Mouse (Mus musculus): ENCODE measurements around the gene Pdzk1ip1. TPM values are rescaled to one million over a fixed set of nuclear protein-coding genes. Genes with fewer than 3 reads are reported as not detected.

Gene Pdzk1ip1
- total RNA-seq, 2 experiments from 2014 or later: 0.74 to 1.5 TPM

DNA sequence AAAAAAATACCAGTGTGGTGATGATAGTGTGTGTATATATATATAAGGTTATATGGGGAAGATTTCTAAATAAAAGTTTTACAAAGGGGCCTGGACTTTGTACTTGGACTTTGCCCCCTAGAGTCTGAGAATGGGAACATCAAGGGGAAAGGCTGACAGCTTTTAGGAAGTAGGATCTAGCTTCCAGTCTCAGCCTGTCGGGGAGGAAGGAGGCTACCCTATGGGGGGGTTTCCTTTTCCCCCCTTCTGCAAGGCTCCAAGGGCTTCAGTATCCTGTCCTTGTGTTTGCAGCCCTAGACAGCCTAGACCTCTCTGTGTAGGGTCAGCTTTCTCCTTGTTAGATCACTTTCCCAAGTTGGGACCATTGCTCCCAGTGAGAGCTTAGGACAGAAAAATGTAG lies 16.8 kb upstream of the Pdzk1ip1 start:
- DNase-seq: no peak
- intact Hi-C loops (cut with DNase I): no loop called here

DNA sequence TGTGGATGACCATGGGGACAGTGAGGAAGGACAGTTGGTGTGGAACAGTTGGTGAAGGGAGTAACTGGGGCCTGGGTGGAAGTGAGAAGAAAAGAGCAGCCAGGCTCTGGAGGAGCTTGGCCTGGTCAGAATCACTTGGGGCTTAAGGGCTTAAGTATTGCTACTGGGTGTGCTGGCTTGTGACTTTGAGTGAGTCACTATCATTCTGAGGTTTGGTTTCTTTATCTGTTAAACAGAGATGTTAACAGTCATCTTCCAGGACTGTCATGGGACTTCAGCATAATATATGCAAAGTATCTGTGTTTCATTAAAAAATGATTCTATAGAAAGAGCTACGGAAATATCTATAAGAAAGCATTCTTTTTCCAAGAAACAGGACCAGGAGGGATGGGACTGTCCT lies 13.7 kb upstream of the Pdzk1ip1 start:
- intact Hi-C loops (cut with DNase I): loop anchor here (2.0 kb wide), 1 partner anchor 14 kb away; no protein-coding TSS in a partner anchor
- DNase-seq: no peak

DNA sequence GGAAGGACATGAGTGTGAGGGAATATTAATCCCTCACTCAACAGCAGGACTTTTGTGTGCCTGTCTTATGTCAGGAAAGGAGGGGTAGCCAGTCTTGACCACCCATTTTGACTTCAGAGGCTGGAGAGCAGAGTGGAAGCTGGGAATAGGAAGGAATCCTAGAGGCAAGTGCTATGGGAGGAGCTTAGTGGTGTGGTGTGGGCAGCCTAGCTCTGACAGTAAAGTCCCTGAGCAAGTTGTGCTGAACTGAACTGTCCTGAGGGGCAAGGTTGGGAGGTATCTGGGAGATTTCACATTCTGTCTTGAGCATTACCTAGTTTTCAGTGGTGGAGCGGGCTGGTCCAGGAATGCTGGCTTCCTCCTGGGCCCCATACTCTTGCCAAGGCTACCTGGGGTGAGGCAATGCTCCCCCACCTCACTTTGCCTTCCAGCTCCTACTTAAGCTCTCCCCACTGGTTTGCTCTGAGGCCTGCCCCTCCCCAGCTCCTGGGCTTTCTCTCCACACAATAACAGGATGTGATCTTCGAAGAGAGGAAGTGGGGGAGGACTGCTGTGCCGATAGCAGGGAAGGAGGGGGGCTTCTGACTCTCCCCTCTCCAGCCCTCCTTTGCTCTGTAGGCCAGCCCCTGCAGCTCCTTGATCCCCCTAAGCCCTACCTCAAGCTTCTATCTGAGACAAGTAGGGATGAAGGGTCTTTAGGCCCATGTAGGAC lies 13.1 kb upstream of the Pdzk1ip1 start:
- DNase-seq: peak; percentile 50 to 53
- intact Hi-C loops (cut with DNase I): loop anchor here (2.0 kb wide), 1 partner anchor 15 kb away; no protein-coding TSS in a partner anchor

DNA sequence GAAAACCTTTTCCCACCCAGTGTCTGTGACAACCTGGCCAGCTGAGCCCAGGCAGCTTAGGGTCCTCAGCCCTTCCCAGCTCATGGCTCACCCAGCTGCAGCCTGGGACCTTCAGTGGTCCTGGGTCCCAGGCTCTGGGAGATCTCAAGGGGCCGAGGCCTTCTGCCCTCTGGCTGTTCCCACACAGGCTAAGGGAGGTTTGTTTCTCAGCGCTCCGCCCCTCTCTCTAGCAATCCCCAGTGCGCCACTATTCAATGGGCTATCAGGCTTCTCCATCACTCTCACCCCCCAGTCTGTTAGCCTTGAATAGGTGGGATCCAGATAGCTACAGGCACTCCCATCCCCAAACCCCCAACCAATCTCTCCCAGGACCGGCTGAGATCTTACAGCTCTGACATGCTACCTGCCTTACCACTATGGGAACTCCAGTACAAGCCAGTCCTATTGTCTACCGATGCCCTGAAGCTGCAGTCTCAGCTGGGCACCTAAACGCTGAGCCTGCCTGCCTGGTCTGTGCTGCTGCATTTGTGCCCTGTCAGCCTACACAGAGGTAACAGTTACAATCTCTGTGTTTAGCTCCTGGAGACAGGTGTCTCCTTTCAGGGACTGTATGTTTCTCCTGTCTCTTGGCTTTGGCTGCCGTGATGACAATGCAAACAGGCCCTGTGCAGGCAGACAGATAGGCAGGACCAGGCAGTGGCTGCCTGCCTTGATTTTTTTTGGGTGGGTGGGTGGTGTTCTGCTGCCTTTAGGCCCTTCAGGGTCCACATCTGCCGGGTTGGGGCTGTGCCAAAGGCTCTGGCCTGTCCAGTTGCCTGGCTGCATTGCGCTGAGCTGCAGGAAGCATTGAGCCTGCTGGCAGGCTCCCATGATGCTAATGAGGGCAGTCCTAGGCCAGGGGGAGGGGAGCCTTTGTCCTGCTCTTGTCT lies 9.4 kb upstream of the Pdzk1ip1 start:
- DNase-seq: peak; percentile 46 to 55

DNA sequence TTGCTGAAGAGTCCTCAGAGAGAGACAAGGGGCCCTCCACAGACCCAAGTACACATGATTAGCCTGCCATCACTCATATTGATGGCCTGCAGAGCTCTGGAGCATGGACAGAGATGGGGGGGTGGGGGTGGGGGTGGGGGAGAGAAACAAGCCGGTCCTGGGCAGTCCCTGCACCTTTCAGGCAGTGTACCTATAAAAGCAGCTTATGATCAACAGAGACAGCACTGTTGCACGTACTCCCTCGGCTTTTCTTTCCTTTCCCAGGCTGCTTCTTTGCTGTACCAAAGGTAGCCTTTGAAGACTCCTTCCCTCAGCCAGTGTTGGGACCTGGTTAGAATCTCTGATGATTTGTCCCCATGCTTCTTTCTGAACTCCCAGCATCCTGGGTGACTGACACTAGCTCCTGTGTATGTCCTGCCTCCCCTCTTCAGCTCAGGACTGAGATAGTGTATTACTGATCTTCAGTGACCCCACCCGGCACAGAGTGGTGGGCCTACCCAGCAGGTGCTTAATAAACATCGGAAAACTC lies 8.6 kb upstream of the Pdzk1ip1 start:
- no peak for DNase-seq
- intact Hi-C loops (cut with DNase I): no loop called here

More for the DNA sequence above, 9.4 kb upstream of the Pdzk1ip1 start:
- intact Hi-C loops (cut with DNase I): no loop called here

DNA sequence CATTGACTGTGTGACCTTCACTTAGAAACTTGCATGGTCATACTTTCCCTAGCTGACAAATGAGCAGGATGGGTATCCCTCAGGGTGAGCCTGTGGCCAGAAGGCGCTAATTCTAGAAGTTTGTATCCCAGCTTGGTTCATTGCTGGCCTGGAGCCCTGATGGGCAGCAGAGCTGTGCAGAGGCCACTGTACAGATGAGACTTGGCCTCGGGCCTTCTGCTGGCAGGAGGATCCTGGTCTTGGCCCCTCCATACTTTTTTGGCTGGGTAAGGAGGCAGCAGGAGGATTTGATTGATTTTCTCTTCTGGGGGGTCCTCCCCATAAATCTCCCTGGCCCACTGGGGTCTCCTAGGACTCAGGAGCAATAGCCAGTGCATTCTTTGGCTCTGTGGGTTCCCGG lies 5.5 kb upstream of the Pdzk1ip1 start:
- DNase-seq: no peak
- intact Hi-C loops (cut with DNase I): no loop called here

DNA sequence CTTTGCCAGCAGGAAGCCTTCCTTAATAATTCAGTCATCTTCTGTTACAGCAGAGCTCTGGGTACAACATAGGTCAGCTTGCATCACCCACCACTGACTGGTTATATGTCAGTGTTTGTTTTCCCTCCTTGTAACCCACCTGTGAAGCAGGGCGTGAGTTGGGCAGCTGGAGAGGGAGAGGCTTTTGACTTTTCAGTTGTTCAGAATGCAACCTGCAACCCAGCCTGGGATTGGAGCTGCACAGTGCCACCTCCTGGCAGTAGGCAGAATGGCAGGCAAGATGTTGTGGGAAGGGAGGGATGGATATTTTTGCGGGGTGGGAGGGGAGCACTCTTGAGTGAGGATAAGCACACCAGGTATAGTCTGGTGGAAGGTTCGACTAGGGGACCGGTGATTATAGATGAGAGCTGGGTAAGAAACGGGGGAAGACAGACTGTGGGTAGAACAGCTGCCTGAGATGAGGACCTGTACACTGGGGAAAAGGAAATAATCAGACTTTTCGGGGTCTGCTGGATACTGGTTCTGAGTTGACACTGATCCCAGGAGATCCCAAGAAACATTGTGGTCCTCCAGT lies 2.9 kb upstream of the Pdzk1ip1 start:
- peak; percentile 65 to 82 for DNase-seq
- intact Hi-C loops (cut with DNase I): loop anchor here (1.0 to 5.0 kb wide), 3 partner anchors 39 to 88 kb away; no protein-coding TSS in a partner anchor

DNA sequence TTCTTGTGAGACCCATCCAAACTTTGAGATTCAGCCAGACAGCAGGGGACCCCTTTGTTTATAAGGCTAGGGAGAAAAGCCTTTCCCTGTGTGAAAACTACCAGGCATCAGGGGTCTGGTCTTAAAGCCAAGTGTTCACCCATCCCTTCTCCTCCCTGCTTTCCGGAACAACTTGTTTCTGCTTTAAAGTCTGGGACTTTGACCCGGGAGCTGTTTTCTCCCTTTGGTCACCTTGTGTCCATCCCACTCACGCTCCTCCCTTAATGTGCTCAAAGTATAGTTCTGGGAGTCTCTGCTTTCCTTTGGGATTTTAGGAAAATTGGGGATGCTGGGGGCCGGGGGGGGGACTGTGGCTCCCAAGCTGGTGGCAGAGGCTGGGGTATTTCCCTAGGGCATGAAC lies 2.3 kb upstream of the Pdzk1ip1 start:
- intact Hi-C loops (cut with DNase I): loop anchor here (5.0 kb wide), 1 partner anchor 89 kb away; no protein-coding TSS in a partner anchor
- DNase-seq: no peak

DNA sequence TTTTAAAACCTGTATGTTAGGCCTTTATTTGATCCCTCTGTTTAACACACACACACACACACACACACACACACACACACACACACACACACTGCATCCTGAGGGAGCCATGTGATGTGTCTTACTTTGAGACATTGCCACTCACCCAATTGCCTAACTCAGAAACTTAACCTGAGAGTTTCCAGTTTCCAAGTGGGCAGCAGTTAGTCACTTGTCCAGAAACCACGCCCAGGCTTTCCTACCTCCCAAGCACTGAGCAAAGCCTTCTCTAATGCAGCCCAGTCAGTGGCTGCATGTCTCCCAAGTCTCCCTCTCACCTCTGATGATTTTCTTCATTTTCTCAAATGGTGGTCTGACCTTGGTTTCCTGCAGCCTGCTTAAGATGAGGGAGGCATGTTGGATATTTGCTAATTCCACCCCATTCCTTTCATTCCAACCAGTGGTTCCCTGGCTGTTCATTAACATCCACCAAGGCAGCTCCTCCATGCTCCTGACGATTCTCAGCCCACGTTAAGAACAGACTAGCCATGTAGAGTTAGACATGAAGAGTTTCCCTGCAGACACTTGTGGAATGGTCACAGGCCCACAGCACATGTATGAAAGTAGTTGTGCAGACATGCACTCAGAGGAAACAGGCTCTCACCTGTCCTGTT lies 1.6 kb upstream of the Pdzk1ip1 start:
- no peak for DNase-seq
- intact Hi-C loops (cut with DNase I): loop anchor here (5.0 kb wide), 1 partner anchor 90 kb away; no protein-coding TSS in a partner anchor

DNA sequence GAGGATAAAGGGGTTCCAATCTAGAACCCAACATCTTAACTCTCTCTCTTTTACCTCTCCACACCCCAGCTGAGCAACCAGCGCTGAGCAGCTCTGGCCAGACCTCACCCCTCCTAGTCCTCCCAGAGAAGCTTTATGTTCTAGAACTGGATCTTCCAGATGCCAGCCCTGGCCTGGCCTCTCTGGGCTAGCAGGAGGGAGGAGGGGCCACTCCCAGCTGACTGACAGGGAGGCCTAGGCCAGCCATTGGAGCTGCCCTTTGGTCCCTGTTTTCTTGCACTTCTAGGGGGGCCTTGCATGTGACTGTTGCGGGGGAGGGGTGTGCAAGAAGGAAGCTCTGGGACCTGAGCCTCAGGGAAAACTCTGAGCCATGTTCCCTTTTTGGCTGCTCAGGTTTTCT lies 2.1 kb downstream of the Pdzk1ip1 start:
- no peak for DNase-seq
- intact Hi-C loops (cut with DNase I): no loop called here

DNA sequence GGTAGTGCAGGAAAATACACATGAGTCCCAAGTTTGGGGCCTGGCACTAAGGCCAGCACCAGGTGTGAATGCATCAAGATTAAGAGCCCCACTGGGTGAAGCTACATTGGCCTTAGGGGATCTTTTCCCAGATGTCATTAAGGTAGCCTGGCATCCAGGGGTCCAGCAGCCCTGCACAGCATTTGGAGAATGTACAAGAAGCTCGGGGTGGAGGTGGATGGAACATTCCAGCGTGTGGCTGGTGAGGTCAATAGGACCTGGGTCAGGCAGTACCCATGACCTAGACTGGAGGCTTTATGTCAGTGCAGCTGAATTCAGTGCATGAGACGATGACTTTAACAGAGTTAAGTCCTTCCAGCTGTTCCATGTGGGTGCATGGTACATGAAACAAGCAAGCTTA lies 3.3 kb downstream of the Pdzk1ip1 start:
- DNase-seq: no peak

DNA sequence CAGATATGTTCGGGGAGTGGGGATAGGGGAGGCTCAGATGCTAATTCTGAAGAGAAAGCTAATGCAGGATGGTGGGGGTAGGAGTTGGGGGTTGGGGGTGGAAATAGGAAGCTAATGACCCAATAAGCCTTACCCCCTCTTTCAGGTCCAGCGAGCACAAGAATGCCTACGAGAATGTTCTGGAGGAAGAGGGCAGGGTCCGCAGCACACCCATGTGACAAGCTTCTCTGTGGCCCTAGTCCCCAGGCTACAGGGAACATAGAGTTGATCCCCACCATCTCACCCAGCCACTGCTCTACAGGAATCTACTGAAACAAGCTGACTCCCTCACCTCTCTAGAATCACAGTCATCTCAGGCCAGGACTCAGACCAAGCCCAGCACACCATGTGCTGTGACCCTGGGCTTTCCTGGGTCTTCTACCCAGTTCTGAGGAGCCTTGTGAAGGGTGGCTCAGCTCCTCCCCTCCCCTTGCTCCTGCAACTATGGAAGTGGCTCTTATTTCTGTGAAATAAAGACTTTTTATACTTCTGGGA lies 4.9 kb downstream of the Pdzk1ip1 start:
- DNase-seq: no peak
- intact Hi-C loops (cut with DNase I): no loop called here

More for the DNA sequence above, 3.3 kb downstream of the Pdzk1ip1 start:
- intact Hi-C loops (cut with DNase I): no loop called here

DNA sequence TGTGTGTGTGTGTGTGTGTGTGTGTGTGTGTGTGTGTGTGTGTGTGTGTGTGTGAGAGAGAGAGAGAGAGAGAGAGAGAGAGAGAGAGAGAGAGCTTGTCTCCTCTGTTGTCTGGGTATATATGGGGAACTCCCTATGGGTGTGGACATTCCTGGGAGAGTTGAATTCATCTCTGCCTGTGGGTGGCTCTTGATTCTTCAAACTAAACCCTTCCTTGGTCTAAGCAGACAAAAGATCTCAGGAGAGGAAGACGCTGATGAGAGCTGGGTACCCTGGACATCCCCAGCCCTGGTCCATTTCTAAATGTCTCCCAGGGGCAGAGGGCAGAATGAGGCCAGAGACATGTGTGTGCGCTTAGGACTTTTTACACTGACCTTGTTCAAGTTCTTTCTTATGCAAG lies 5.5 kb downstream of the Pdzk1ip1 start:
- intact Hi-C loops (cut with DNase I): no loop called here
- DNase-seq: no peak

DNA sequence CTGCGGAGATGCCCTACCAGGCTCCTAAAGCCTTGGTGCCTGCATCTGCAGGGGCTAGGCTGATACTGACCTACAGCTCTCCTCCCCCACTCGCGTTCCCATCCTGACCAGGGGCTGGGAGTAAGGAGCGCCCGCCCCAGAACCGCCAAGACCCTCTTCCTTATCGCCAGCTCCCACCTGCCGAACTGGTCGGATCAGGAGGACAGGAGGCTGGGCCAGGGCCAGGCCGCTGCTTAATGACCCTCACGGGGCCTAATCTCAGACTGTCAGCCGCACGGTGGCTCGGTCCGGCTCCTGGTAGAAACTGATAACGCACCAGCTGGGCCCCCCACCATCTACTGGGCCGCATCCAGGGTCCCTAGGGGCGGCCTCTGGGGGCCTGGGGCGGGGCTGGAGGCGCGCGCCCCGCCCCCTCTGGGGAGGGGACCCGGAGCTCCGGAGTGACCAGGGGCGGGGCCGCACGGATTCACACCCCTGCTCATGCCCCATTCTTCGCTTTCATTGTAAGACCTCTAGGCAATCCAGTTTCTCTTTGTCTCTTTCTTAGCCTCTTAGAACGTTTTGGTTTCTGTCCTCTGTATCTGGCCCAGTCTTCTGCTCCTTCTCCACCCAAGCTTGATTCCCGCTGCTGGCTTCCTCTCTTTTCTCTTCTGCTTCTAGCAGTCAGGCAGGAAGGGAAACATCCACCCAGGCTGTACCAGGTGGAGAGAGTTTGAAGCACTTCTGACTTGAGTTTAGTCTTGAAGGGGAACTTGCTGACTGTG lies 7.3 kb downstream of the Pdzk1ip1 start:
- intact Hi-C loops (cut with DNase I): no loop called here
- peak in 1 of 2 experiments; percentile 20 for DNase-seq

DNA sequence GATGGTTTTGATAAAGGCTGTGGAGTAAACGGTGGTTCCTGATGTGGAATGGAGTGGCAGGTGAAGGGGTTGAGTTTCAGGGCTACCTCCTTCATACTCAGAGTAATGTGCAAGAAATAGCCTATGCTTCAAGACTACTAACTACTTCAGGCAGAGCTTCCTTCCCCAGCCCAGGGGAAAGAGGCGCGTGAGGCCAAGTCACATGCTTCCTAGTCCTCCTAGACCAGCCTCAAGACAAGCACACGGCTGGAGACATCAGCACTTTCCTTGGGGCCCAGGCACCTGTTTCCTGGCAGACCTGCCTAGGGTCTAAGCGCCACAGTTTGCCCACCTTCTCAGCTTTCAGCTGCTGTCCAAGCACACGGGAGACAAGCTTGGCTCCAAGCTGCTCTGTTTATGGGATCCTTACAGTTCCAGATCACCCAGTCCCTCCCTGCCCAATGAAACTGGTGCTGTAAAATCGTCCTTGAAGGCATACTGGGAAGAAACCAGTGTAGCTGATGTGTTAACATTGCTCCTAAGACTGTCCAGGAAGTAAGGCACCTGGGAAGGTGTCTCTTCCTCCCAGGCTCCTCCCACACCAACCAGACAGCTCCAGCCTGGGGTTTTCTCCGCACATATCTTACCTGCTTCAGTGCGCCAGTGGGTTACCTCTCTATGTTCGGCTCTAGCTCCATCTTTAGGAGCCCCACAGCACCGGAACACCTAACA lies 8.1 kb downstream of the Pdzk1ip1 start:
- intact Hi-C loops (cut with DNase I): loop anchor here (1.0 kb wide), 1 partner anchor 58 kb away; no protein-coding TSS in a partner anchor
- DNase-seq: no peak

DNA sequence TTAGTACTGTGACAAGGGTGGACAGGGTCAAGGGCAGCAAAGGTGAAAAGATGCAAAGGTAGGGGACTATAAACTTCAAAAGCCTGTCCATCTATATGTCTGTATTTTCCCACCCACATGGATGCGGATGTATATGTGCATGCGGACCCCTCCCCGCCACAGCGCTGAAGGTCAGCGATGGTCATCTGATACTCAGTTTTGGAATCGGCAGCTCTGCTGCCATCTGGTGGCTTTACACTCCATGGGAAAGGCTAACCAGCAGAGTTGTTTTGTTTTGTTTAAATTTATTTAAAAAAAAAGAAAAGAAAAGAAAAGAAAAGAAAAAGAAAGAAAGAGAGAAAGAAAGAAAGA lies 8.6 kb downstream of the Pdzk1ip1 start:
- intact Hi-C loops (cut with DNase I): loop anchor here (1.0 kb wide), 1 partner anchor 59 kb away; no protein-coding TSS in a partner anchor
- DNase-seq: peak in 1 of 2 experiments; percentile 28

DNA sequence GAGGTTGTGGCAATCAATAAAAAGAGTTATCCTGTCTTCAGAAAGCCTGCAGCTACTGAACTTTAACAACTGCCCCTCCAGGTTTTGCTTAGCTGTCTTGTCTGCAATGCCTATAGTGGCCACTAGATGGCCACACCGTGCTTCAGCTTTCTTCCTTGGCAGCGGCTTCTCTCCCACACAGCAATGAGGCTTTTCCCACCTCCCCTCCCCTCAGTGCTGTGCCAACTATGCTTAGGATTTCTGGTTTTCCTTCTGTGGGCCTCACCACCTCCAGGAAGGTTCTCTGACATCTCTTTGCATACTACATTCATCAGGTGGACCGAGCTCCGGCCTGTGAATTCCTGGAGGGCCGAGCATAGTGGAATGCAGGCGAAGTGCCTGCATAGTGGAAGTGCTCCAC lies 13.2 kb downstream of the Pdzk1ip1 start:
- intact Hi-C loops (cut with DNase I): loop anchor here (2.0 kb wide), 1 partner anchor 609 kb away; no protein-coding TSS in a partner anchor
- peak; percentile 59 to 77 for DNase-seq

DNA sequence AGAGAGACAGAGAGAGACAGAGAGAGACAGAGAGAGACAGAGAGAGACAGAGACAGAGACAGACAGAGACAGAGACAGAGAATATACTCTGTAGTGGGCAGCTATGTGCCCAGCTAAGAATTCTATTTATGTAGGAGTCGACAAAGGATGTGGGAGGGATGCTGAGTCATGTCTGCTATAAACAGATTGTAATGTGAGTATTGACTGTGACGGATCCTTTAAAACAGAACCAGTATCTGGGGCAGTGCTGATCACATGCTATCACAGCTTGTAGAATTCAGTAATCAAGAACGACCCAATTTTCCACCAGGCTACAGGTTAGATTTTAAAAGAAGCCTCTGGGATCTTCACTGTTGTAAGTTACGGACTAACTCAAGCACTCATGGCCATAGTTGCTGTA lies 15.0 kb downstream of the Pdzk1ip1 start:
- intact Hi-C loops (cut with DNase I): no loop called here
- no peak for DNase-seq

DNA sequence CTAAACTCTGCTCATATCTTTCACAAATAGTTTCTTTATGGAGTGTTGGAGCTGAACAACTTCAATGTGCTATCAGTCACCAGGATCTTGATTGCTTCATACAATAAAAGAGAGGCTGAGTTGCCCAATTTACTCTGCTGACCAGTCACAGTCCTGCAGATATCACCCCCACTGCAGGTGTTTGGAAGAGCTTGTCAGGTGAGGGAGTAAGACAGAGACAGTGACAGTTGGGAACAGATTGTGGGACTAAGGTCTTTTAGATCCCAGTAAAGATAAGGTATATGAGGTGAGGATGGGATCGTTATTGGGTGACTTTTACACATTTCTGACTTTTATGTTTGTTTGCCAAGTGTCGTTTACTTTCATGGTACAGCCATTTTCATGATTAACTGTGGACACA lies 22.7 kb downstream of the Pdzk1ip1 start:
- intact Hi-C loops (cut with DNase I): no loop called here
- DNase-seq: no peak
